Mouse (Mus musculus) testis, postnatal 10 days (tissue): Measurements from ENCODE around the gene Fbxw22.
"Not testable (repeated sequence)": the region's sequence is repeated elsewhere in the genome, so short reads cannot be mapped to it uniquely, and the experiment has no call there.

Source experiments
- DNase-seq: peaks from one replicate; pipeline ENCODE4 v3.0.0; 2021; ENCODE audit warnings: low spot score

Gene Fbxw22

GRCm38 (mm10) chr9:109404196-109404595 lies at the start of gene Fbxw22:
Fbxw22 (minus strand) TSS chr9:109404296.
- not testable (repeated sequence) for DNase-seq

- DNase-seq, result no peak
Measured at GRCm38 (mm10) chr9:109449040-109449439, 44.9 kb upstream of the Fbxw22 start, which contains the start of gene Fbxw16. Fbxw16 (minus strand) TSS chr9:109449140.

GRCm38 (mm10) chr9:109432956-109433355 lies 28.9 kb upstream of the Fbxw22 start:
- DNase-seq, result no peak

- not testable (repeated sequence) for DNase-seq
Measured at GRCm38 (mm10) chr9:109339559-109339958, 64.5 kb downstream of the Fbxw22 start, which contains the start of gene Fbxw28. Fbxw28 (minus strand) TSS chr9:109339659.
